Mouse (Mus musculus) forebrain, embryonic 13.5 days (tissue): ENCODE data around the gene Enpp1. TPM values are rescaled to one million over a fixed set of nuclear protein-coding genes. Genes with fewer than 3 reads are reported as not detected.

ENCODE experiments used
- ATAC-seq: fragments of 200-750 bp; cut with Nextera tagmentation; 2 replicates; pipeline ENCODE4 v1.8.0; 2017
- H3K27ac ChIP-seq: fragments of 300-500 bp; sonication (generic); 2 replicates; pipeline ENCODE4 v1.5.1; 2015; ENCODE audit warnings: inconsistent platforms, mild to moderate bottlenecking, moderate library complexity
- H3K27me3 ChIP-seq: fragments of 300-500 bp; sonication (generic); 2 replicates; pipeline ENCODE4 v1.6.1; 2015; ENCODE audit warnings: mild to moderate bottlenecking, inconsistent platforms
- H3K36me3 ChIP-seq: fragments of 300-500 bp; sonication (generic); 2 replicates; pipeline ENCODE4 v1.6.1; 2015; ENCODE audit warnings: mild to moderate bottlenecking, inconsistent platforms; ENCODE audit not compliant: poor library complexity, severe bottlenecking
- H3K4me1 ChIP-seq: fragments of 300-500 bp; sonication (generic); 2 replicates; pipeline ENCODE4 v1.6.1; 2015; ENCODE audit warnings: inconsistent platforms
- H3K4me2 ChIP-seq: fragments of 300-500 bp; sonication (generic); 2 replicates; pipeline ENCODE4 v1.6.1; 2015; ENCODE audit warnings: inconsistent platforms, mild to moderate bottlenecking, moderate library complexity
- H3K4me3 ChIP-seq: fragments of 300-500 bp; sonication (generic); 2 replicates; pipeline ENCODE4 v1.5.1; 2015; ENCODE audit warnings: mild to moderate bottlenecking, inconsistent platforms
- H3K9ac ChIP-seq: fragments of 300-500 bp; sonication (generic); 2 replicates; pipeline ENCODE4 v1.6.1; 2015; ENCODE audit warnings: mild to moderate bottlenecking, inconsistent platforms
- H3K9me3 ChIP-seq: fragments of 300-500 bp; sonication (generic); replicated peaks from 2 replicates; pipeline ENCODE4 v1.6.1; 2016; ENCODE audit warnings: inconsistent platforms
- WGBS: fragments of 180-500 bp; shearing (Covaris S2); methylation state at CpG from one replicate; pipeline ENCODE4 v1.1.7; 2015; 5-methylcytosine and 5-hydroxymethylcytosine counted together
- polyA plus RNA-seq: library from polyadenylated mRNA; unstranded; fragments of >200 nt; fragmentation: Nextera tagmentation; extraction: Ambion mirVana; gene quantifications from 2 replicates; pipeline ENCODE4 v1.2.1, GENCODE M21; 2015

The Enpp1 gene
- polyA plus RNA-seq, 1 experiment from 2014 or later: 0.76 TPM

GRCm38 (mm10) chr10:24727478-24727877 lies 15.5 kb upstream of the Enpp1 start:
- Histone ChIP-seq H3K4me3 (no peak overlapping the region), H3K4me1 (peaks cover 7% of the 10 kb centered on the region; the same call in 1 of the 2 replicates), H3K27me3 (no peaks in the 10 kb centered on the region), H3K27ac (no peak overlapping the region), H3K9ac (no peak overlapping the region), H3K9me3 (no peaks in the 10 kb centered on the region), H3K4me2 (no peak overlapping the region), H3K36me3 (no peaks in the 10 kb centered on the region)
- WGBS: 95% methylated on average over 4 of the region's 4 CpGs
- no peak for ATAC-seq

GRCm38 (mm10) chr10:24725197-24725596 lies 13.2 kb upstream of the Enpp1 start:
- WGBS: 90% methylated on average over 2 of the region's 2 CpGs
- Histone ChIP-seq H3K4me1 (no peaks in the 10 kb centered on the region), H3K9me3 (no peaks in the 10 kb centered on the region), H3K9ac (no peak overlapping the region), H3K27ac (no peak overlapping the region), H3K4me2 (no peak overlapping the region), H3K27me3 (no peaks in the 10 kb centered on the region), H3K4me3 (no peak overlapping the region), H3K36me3 (no peaks in the 10 kb centered on the region)
- peak; percentile 24; the same call in 1 of the 2 replicates for ATAC-seq

DNA sequence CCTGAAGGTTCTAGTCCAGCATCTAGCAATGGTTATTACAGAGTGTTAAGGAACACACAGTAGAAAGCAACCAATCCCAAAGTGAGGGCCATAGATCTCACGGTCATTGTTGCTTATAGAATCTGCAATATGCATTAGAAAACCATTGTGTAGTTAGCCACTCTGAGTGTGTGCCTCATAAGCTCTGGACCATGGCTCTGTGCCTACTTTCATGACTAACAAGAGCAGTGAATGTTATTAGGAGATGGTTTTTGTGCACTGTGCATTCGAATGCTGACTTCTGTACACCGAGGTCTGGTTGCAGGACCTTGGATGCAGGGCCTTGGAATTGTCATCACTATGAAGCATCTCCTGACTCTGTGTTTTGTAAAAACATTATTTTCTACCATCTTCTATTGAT lies 9.9 kb upstream of the Enpp1 start:
- Histone ChIP-seq H3K27me3 (0 out of 2 replicates have a peak, but pooled peaks cover 3% of the 10 kb centered on the region), H3K4me2 (no peak overlapping the region), H3K27ac (no peak overlapping the region), H3K9ac (no peak overlapping the region), H3K36me3 (no peaks in the 10 kb centered on the region), H3K4me3 (no peak overlapping the region), H3K9me3 (no peaks in the 10 kb centered on the region), H3K4me1 (no peaks in the 10 kb centered on the region)
- 97% methylated on average over 3 of the region's 3 CpGs for WGBS
- no peak for ATAC-seq

GRCm38 (mm10) chr10:24719383-24719782 lies 7.4 kb upstream of the Enpp1 start:
- WGBS: 93% methylated on average over 4 of the region's 4 CpGs

DNA sequence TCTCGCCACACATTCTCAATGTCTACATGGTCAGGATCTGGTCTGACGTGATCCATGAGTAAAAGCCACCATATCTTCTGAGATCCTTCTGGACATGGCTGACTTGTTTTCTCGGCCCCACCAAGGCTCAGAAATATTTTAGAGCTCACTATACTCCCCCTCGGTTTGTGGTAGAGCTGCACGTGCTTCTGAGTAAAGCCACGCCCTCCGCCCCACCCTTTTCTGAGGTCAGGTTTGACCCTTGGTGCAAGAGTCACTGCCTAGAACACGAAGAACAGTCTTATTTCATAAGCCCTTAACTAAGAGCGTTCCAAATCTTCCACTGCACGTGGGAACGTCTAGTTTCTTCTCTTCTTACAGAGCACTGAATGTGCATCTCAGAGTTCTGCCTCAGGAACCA lies 6.8 kb upstream of the Enpp1 start:
- Histone ChIP-seq H3K27ac (no peak overlapping the region), H3K9ac (no peak overlapping the region), H3K4me3 (no peak overlapping the region), H3K4me2 (peak overlapping the region; percentile 24), H3K27me3 (0 out of 2 replicates have a peak, but pooled peaks cover 3% of the 10 kb centered on the region), H3K36me3 (no peaks in the 10 kb centered on the region), H3K4me1 (no peaks in the 10 kb centered on the region), H3K9me3 (no peaks in the 10 kb centered on the region)
- 57% methylated on average over 11 of the region's 11 CpGs for WGBS
- no peak for ATAC-seq

More at GRCm38 (mm10) chr10:24719383-24719782, 7.4 kb upstream of the Enpp1 start:
- no peaks in the 10 kb centered on the region for H3K36me3 ChIP-seq
- H3K9me3 ChIP-seq: no peaks in the 10 kb centered on the region
- ATAC-seq: no peak
- H3K4me2 ChIP-seq: no peak overlapping the region
- no peak overlapping the region for H3K9ac ChIP-seq
- H3K4me3 ChIP-seq: no peak overlapping the region
- H3K27me3 ChIP-seq: 0 out of 2 replicates have a peak, but pooled peaks cover 3% of the 10 kb centered on the region
- no peaks in the 10 kb centered on the region for H3K4me1 ChIP-seq
- H3K27ac ChIP-seq: no peak overlapping the region

GRCm38 (mm10) chr10:24718058-24718457 lies 6.1 kb upstream of the Enpp1 start:
- Histone ChIP-seq H3K4me3 (no peak overlapping the region), H3K36me3 (no peaks in the 10 kb centered on the region), H3K9me3 (no peaks in the 10 kb centered on the region), H3K4me1 (no peaks in the 10 kb centered on the region), H3K9ac (no peak overlapping the region), H3K27me3 (0 out of 2 replicates have a peak, but pooled peaks cover 3% of the 10 kb centered on the region), H3K27ac (no peak overlapping the region), H3K4me2 (peak overlapping the region; percentile 24)
- 43% methylated on average over 14 of the region's 14 CpGs for WGBS
- no peak for ATAC-seq

GRCm38 (mm10) chr10:24716232-24716631 lies 4.3 kb upstream of the Enpp1 start:
- Histone ChIP-seq H3K9ac (no peak overlapping the region), H3K4me1 (peaks cover 4% of the 10 kb centered on the region), H3K27me3 (peaks cover 10% of the 10 kb centered on the region; the same call in 1 of the 2 replicates), H3K36me3 (no peaks in the 10 kb centered on the region), H3K4me2 (no peak overlapping the region), H3K27ac (no peak overlapping the region), H3K9me3 (no peaks in the 10 kb centered on the region), H3K4me3 (no peak overlapping the region)
- no peak for ATAC-seq
- 76% methylated on average over 5 of the region's 5 CpGs for WGBS

DNA sequence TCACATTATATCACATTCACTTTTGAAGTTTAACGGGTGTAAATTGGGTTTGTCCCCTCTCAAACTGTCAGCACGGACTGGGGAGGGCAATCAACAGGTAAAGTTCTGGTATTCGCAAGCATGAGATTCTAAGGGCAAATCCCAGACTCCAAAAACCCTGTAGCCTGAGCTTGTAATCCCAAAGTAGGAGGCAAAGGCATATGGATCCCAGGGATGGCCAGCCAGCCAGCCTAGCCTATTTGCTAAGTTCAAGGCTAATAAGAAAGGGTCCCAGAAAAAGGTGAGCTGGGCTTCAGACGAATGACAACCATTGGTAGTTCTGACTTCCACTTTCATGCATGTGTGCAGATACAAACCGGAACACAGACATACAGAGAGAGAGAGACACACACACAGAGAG lies 942 bp upstream of the Enpp1 start:
- H3K4me1 ChIP-seq: peaks cover 8% of the 10 kb centered on the region
- no peaks in the 10 kb centered on the region for H3K36me3 ChIP-seq
- WGBS: 74% methylated on average over 5 of the region's 5 CpGs
- no peaks in the 10 kb centered on the region for H3K9me3 ChIP-seq
- H3K9ac ChIP-seq: no peak overlapping the region
- H3K27me3 ChIP-seq: peaks cover 18% of the 10 kb centered on the region
- ATAC-seq: no peak
- H3K4me3 ChIP-seq: no peak overlapping the region
- H3K27ac ChIP-seq: no peak overlapping the region
- H3K4me2 ChIP-seq: 0 out of 2 replicates have a peak overlapping the region, but pooled peaks have one; percentile 100

- 16% methylated on average over 15 of the region's 15 CpGs for WGBS
- Histone ChIP-seq H3K36me3 (no peaks in the 10 kb centered on the region), H3K9ac (peak overlapping the region; percentile 72), H3K9me3 (no peaks in the 10 kb centered on the region), H3K4me3 (peak overlapping the region; percentile 68), H3K4me2 (peak overlapping the region; percentile 100), H3K27ac (no peak overlapping the region), H3K4me1 (peaks cover 8% of the 10 kb centered on the region), H3K27me3 (peaks cover 18% of the 10 kb centered on the region)
- ATAC-seq: no peak
These were observed 405 bp upstream of the Enpp1 start for GRCm38 (mm10) chr10:24712367-24712761.

DNA sequence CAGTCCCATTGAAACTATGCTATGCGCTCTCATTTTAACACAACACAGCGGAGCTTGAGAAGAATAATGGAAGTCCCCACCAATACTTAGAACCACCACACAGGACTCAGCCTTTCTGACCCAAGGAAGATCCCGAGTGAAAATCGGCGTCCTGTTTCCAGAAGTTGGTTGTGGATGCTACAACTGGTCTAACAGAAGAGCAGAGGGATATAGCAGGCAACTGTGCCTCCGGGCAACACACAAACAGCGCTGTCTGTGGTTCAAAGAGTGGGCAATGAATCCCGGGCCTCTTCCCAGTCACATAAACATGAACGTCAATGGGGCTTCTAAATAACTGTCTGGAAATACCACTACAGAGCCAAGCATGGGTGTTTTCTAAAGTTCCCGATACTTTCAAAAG lies 888 bp downstream of the Enpp1 start:
- Histone ChIP-seq H3K9me3 (no peaks in the 10 kb centered on the region), H3K36me3 (no peaks in the 10 kb centered on the region), H3K4me3 (peak overlapping the region; percentile 68), H3K27ac (no peak overlapping the region), H3K4me2 (peak overlapping the region; percentile 100), H3K9ac (peak overlapping the region; percentile 72), H3K4me1 (peaks cover 8% of the 10 kb centered on the region), H3K27me3 (peaks cover 18% of the 10 kb centered on the region)
- peak; percentile 41 for ATAC-seq
- 18% methylated on average over 10 of the region's 10 CpGs for WGBS

GRCm38 (mm10) chr10:24710361-24710760 lies 1.6 kb downstream of the Enpp1 start:
- Histone ChIP-seq H3K9me3 (no peaks in the 10 kb centered on the region), H3K36me3 (no peaks in the 10 kb centered on the region), H3K4me3 (no peak overlapping the region), H3K27me3 (peaks cover 18% of the 10 kb centered on the region), H3K4me2 (no peak overlapping the region), H3K4me1 (peaks cover 8% of the 10 kb centered on the region), H3K9ac (no peak overlapping the region), H3K27ac (no peak overlapping the region)
- ATAC-seq: no peak
- WGBS: 96% methylated on average over 6 of the region's 6 CpGs

GRCm38 (mm10) chr10:24707745-24708144 lies 4.2 kb downstream of the Enpp1 start:
- H3K36me3 ChIP-seq: no peaks in the 10 kb centered on the region
- H3K27me3 ChIP-seq: peaks cover 16% of the 10 kb centered on the region
- no peak overlapping the region for H3K9ac ChIP-seq
- ATAC-seq: no peak
- no peaks in the 10 kb centered on the region for H3K9me3 ChIP-seq
- no peak overlapping the region for H3K27ac ChIP-seq
- no peak overlapping the region for H3K4me3 ChIP-seq
- H3K4me1 ChIP-seq: peaks cover 8% of the 10 kb centered on the region
- WGBS: 84% methylated on average over 6 of the region's 6 CpGs
- no peak overlapping the region for H3K4me2 ChIP-seq

- Histone ChIP-seq H3K9me3 (no peaks in the 10 kb centered on the region), H3K9ac (no peak overlapping the region), H3K36me3 (no peaks in the 10 kb centered on the region), H3K4me3 (no peak overlapping the region), H3K27ac (no peak overlapping the region), H3K27me3 (peaks cover 14% of the 10 kb centered on the region), H3K4me2 (no peak overlapping the region), H3K4me1 (peaks cover 7% of the 10 kb centered on the region)
- ATAC-seq: no peak
- WGBS: 88% methylated on average over 2 of the region's 2 CpGs
These were observed 5.4 kb downstream of the Enpp1 start for GRCm38 (mm10) chr10:24706431-24707140.
